ENCODE assay signal across 8 mouse cellular contexts in genomic region chr2:103718594-103719291, GRCm38 (mm10). TPM values are rescaled to one million over a fixed set of nuclear protein-coding genes. Genes with fewer than 3 reads are reported as not detected.
A peak's percentile ranks its signal among the peaks of the same experiment; 100 is the strongest.
DNase-seq lines count a peak whose midpoint lies in the region; ATAC-seq lines count a peak whose summit lies in the region.

No protein-coding gene starts in this region.

- peak; percentile 95 for ATAC-seq in megakaryocyte progenitor cell, adult 5-6 weeks (replicated peaks; ENCODE audit: poor library complexity)

- DNase-seq in ZHBTc4 (ENCODE audit: low read depth, low spot score) = peak; percentile 89
- peak; percentile 83 to 89 for DNase-seq in cerebellum, postnatal 25 days
- DNase-seq in gastrocnemius, adult 18-20 months (ENCODE audit: low spot score) = peak; percentile 75
- DNase-seq in hindlimb bud, embryonic 11.5 days (ENCODE audit: extremely low spot score, low read depth, low spot score) = peak; percentile 44
- DNase-seq in left cerebral cortex, adult 18-20 months (ENCODE audit: low spot score in 2 of 2) = peak; percentile 68 to 77
- DNase-seq in right cerebral cortex, postnatal 10 days (ENCODE audit: low spot score in 2 of 2) = peak; percentile 78 to 82
- peak; percentile 57 to 69 for DNase-seq in urinary bladder, postnatal 4 days (ENCODE audit: low spot score in 2 of 2)

RNA-seq across cellular contexts. Expression of gene Nat10, which starts 42.3 kb away (rescaled TPM):
- total RNA-seq in gastrocnemius, adult 18-20 months (2021) = 10 to 100 TPM; 14.3 to 17.3 TPM
- 10 to 100 TPM; 30.6 to 33.2 TPM for total RNA-seq in left cerebral cortex, adult 18-20 months (2021)
- 43.0 and 45.1 TPM in 2 replicates for total RNA-seq in megakaryocyte progenitor cell, adult 5-6 weeks (2015)
- total RNA-seq in megakaryocyte progenitor cell, adult 5-6 weeks (2017) = 63.1 and 66.3 TPM in 2 replicates

Comparison
In these comparisons a context has a peak if more than half of its experiments do, and no peak if none do; other contexts are left out.
1. Peak in every context shown above with its lines: DNase-seq and ATAC-seq.